27 mouse cellular contexts compared by ENCODE assay signal in the genomic region with DNA sequence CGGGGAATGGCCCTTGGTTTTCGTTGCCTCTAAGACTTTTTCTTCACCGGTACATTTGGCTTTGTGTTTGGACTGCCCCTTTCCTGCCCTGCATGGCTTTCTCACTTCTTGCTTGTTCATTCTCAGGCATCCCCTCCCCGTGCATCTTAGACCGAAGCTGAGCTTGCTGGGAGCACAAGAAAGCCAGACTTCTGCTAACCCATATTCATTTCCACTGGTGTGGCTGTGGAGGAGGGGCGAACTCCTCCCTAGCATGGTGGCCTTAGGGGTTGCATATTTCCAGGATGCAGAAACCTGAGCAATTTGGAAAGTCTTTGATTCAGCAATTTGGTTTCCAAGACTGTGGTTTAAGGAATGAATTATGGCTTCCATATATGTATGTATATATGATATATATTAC. TPM values are rescaled to one million over a fixed set of nuclear protein-coding genes. Genes with fewer than 3 reads are reported as not detected.
DNase-seq lines count a peak whose midpoint lies in the region; ATAC-seq lines count a peak whose summit lies in the region.
"Had no signal": no experiment of that assay in that cellular context is flagged by ENCODE, and none has a peak within 500 bp of the region (broad histone marks: within the 10 kb centered on the region; RNA-seq: fewer than 3 reads in every experiment).

No protein-coding gene starts in this region.

- H3K36me3 ChIP-seq in lung, embryonic 15.5 days, result no peaks in the 10 kb centered on the region
- no peaks in the 10 kb centered on the region for H3K36me3 ChIP-seq in embryonic facial prominence, embryonic 12.5 days
- H3K36me3 ChIP-seq in limb, embryonic 10.5 days, result peaks cover 4% of the 10 kb centered on the region; the same call in 1 of the 2 replicates
- H3K36me3 ChIP-seq: heart, embryonic 13.5 days; liver, embryonic 15.5 days; midbrain, embryonic 15.5 days; neural tube, embryonic 15.5 days; stomach, embryonic 15.5 days had no signal

- no peak overlapping the region for H3K9ac ChIP-seq in lung, embryonic 15.5 days
- H3K9ac ChIP-seq in embryonic facial prominence, embryonic 12.5 days, result no peak overlapping the region
- H3K9ac ChIP-seq: heart, embryonic 13.5 days; liver, embryonic 15.5 days; midbrain, embryonic 15.5 days; neural tube, embryonic 15.5 days; stomach, embryonic 15.5 days had no signal

- 48% methylated on average over 6 of the region's 6 CpGs for WGBS in lung, embryonic 15.5 days
- 27% methylated on average over 6 of the region's 6 CpGs for WGBS in embryonic facial prominence, embryonic 12.5 days
- 63% methylated on average over 6 of the region's 6 CpGs for WGBS in limb, embryonic 10.5 days

- peak overlapping the region; percentile 33; the same call in 1 of the 2 replicates for H3K27ac ChIP-seq in lung, embryonic 15.5 days
- peak overlapping the region; percentile 80 for H3K27ac ChIP-seq in embryonic facial prominence, embryonic 12.5 days
- peak overlapping the region; percentile 72 for H3K27ac ChIP-seq in limb, embryonic 10.5 days
- H3K27ac ChIP-seq: heart, embryonic 13.5 days; kidney, postnatal 0 days; left cerebral cortex, adult 2 months; liver, embryonic 15.5 days; midbrain, embryonic 15.5 days; neural tube, embryonic 15.5 days; stomach, embryonic 15.5 days had no signal

- peaks cover 65% of the 10 kb centered on the region for H3K4me1 ChIP-seq in lung, embryonic 15.5 days
- peaks cover 71% of the 10 kb centered on the region for H3K4me1 ChIP-seq in embryonic facial prominence, embryonic 12.5 days
- peaks cover 81% of the 10 kb centered on the region for H3K4me1 ChIP-seq in limb, embryonic 10.5 days
- H3K4me1 ChIP-seq: liver, embryonic 15.5 days had no signal

- H3K4me3 ChIP-seq in lung, embryonic 15.5 days, result no peak overlapping the region
- no peak overlapping the region for H3K4me3 ChIP-seq in embryonic facial prominence, embryonic 12.5 days
- H3K4me3 ChIP-seq in limb, embryonic 10.5 days, result no peak overlapping the region
- H3K4me3 ChIP-seq: heart, embryonic 13.5 days; left cerebral cortex, adult 2 months; liver, embryonic 15.5 days; midbrain, embryonic 15.5 days; myocyte; neural tube, embryonic 15.5 days; stomach, embryonic 15.5 days had no signal

- no peak for DNase-seq in lung, postnatal 10 days
- no peak for DNase-seq in limb, embryonic 10.5 days (ENCODE audit: low spot score)
- no peak for DNase-seq in neural tube, embryonic 10.5 days (ENCODE audit: extremely low spot score, low spot score)
- no peak for DNase-seq in frontal cortex, adult 2 months (ENCODE audit: extremely low spot score in 1 of 2, low spot score in 1 of 2)
- no peak for DNase-seq in layer of hippocampus, adult 9-10 months (ENCODE audit: low spot score)
- DNase-seq: adrenal gland, adult 8-10 months; cerebellum, adult 11 months; cerebellum, postnatal 14 days; embryo, embryonic 11 days; heart, adult 18-20 months; heart, postnatal 36 days; kidney, adult 11 months; left cerebral cortex, postnatal 4 days; lung, postnatal 14 days had no signal

- ATAC-seq in lung, embryonic 15.5 days (ENCODE audit: borderline replicate concordance, extremely low read depth, low FRiP score, low TSS enrichment), result no peak
- ATAC-seq in embryonic facial prominence, embryonic 12.5 days (ENCODE audit: insufficient number of reproducible peaks, insufficient read depth, low FRiP score, low TSS enrichment), result no peak
- ATAC-seq: forebrain, embryonic 16.5 days; hindbrain, embryonic 16.5 days; midbrain, embryonic 15.5 days; Patski had no signal

- H3K4me2 ChIP-seq in lung, embryonic 15.5 days, result no peak overlapping the region
- no peak overlapping the region for H3K4me2 ChIP-seq in embryonic facial prominence, embryonic 12.5 days (replicated peaks)
- H3K4me2 ChIP-seq: heart, embryonic 13.5 days; liver, embryonic 15.5 days; midbrain, embryonic 15.5 days; neural tube, embryonic 15.5 days; stomach, embryonic 15.5 days had no signal

- no peaks in the 10 kb centered on the region for H3K9me3 ChIP-seq in lung, embryonic 15.5 days
- no peaks in the 10 kb centered on the region for H3K9me3 ChIP-seq in embryonic facial prominence, embryonic 12.5 days
- H3K9me3 ChIP-seq in limb, embryonic 10.5 days (replicated peaks), result no peaks in the 10 kb centered on the region
- H3K9me3 ChIP-seq: heart, embryonic 13.5 days; liver, embryonic 15.5 days; midbrain, embryonic 15.5 days; neural tube, embryonic 15.5 days; stomach, embryonic 15.5 days had no signal

- H3K27me3 ChIP-seq in lung, embryonic 15.5 days, result no peaks in the 10 kb centered on the region
- no peaks in the 10 kb centered on the region for H3K27me3 ChIP-seq in embryonic facial prominence, embryonic 12.5 days
- no peaks in the 10 kb centered on the region for H3K27me3 ChIP-seq in limb, embryonic 10.5 days (ENCODE audit: low read depth, poor library complexity, severe bottlenecking)
- H3K27me3 ChIP-seq: midbrain, embryonic 15.5 days; neural tube, embryonic 15.5 days; Patski; stomach, embryonic 15.5 days had no signal

RNA-seq across cellular contexts. Expression of gene St6gal1, which starts 29.1 kb away (rescaled TPM):
- 48.0 and 52.7 TPM in 2 replicates for polyA plus RNA-seq in lung, embryonic 15.5 days (2015; fragmentation: Nextera tagmentation; extraction: Ambion mirVana)
- 29.6 and 31.7 TPM in 2 replicates for polyA plus RNA-seq in embryonic facial prominence, embryonic 12.5 days (2016; fragmentation: Nextera tagmentation; extraction: Ambion mirVana)
- 23.8 and 26.7 TPM in 2 replicates for polyA plus RNA-seq in limb, embryonic 10.5 days (2016; fragmentation: Nextera tagmentation; extraction: Ambion mirVana)
- polyA plus RNA-seq in frontal cortex, adult 2 months (2012; rRNA removed), result 15.8 and 19.8 TPM in 2 replicates
